Mouse (Mus musculus) MEL (cell line): ENCODE measurements around the gene Cnga3.

Experiments used
- BHLHE40 ChIP-seq: IDR thresholded peaks from 2 replicates; pipeline ENCODE4 v1.6.1; 2012; ENCODE audit warnings: low read depth, mild to moderate bottlenecking, inconsistent platforms, low read length, improper control_type of control experiment, borderline replicate concordance
- CTCF ChIP-seq, 3 experiments: IDR thresholded peaks in 2 of 3; conservative IDR thresholded peaks in 1 of 3; 2 replicates each; pipeline ENCODE4 v1.5.1; 2011 to 2012; ENCODE audit warnings: low read length in 3 of 3, low read depth in 2 of 3, mild to moderate bottlenecking in 2 of 3, improper control_type of control experiment in 1 of 3, inconsistent platforms in 1 of 3, mixed read lengths in 1 of 3, moderate library complexity in 1 of 3; ENCODE audit not compliant: control insufficient read depth in 1 of 3, insufficient read depth in 1 of 3, poor library complexity in 1 of 3, severe bottlenecking in 1 of 3
- POLR2A ChIP-seq, 2 experiments: IDR thresholded peaks; 2 replicates each; pipeline ENCODE4 v1.6.1; 2011 to 2012; ENCODE audit warnings: low read length in 2 of 2, mild to moderate bottlenecking in 2 of 2, control low read depth in 1 of 2, improper control_type of control experiment in 1 of 2, low read depth in 1 of 2, moderate library complexity in 1 of 2; ENCODE audit not compliant: control insufficient read depth in 1 of 2, insufficient read depth in 1 of 2, poor library complexity in 1 of 2

DNA sequence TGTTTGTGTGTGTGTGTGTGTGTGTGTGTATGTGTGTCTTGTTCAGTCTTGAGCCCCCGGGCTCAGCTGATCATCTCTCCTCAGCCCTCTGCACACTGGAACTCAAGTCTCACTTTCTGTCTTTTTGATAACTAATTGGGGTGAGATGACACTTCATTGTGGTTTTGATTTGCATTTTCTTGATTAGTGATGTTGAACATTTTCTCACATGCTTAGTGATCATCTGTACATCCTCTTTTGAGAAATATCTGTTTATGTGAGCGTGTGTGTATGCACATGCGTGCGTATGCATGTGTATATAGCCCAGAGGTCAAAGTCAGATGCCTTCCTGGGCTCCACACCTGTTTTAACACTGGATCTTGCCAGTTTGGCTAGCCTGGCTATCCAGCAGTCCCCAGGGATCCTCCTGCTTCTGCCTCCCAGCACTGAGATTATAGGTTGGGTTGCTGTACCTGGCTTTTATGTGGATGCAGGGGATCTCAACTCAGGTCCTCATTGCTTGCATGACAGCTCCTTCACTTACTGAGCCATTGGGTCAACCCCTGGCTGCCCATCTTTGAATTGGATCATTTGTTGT, 95.8 kb downstream of the Cnga3 start:
- TF ChIP-seq POLR2A (IDR thresholded peaks at IDR 0.05; ENCODE audit: control insufficient read depth in 1 of 2, insufficient read depth in 1 of 2, low read depth in 1 of 2, low read length in 2 of 2, poor library complexity in 1 of 2) = no peak
- TF ChIP-seq CTCF (IDR thresholded peaks at IDR 0.05 in 2 of 3, conservative IDR thresholded peaks at IDR 0.05 in 1 of 3; ENCODE audit: control insufficient read depth in 1 of 3, insufficient read depth in 1 of 3, low read depth in 2 of 3, low read length in 3 of 3, poor library complexity in 1 of 3, severe bottlenecking in 1 of 3) = no peak
- TF ChIP-seq BHLHE40 = no peak
